Mouse (Mus musculus) intestine, embryonic 15.5 days (tissue): ENCODE data around the gene Polr3b. TPM values are rescaled to one million over a fixed set of nuclear protein-coding genes. Genes with fewer than 3 reads are reported as not detected.

Experiments used
- ATAC-seq: fragments of 200-750 bp; cut with Nextera tagmentation; 2 replicates; pipeline ENCODE4 v1.8.0; 2017; ENCODE audit warnings: moderate TSS enrichment, moderate library complexity
- H3K27ac ChIP-seq: fragments of 300-500 bp; sonication (generic); 2 replicates; pipeline ENCODE4 v1.5.1; 2015; ENCODE audit warnings: mild to moderate bottlenecking, inconsistent platforms
- H3K27me3 ChIP-seq: fragments of 300-500 bp; sonication (generic); replicated peaks from 2 replicates; pipeline ENCODE4 v1.6.1; 2015; ENCODE audit warnings: inconsistent platforms
- H3K36me3 ChIP-seq: fragments of 300-500 bp; sonication (generic); 2 replicates; pipeline ENCODE4 v1.6.1; 2015; ENCODE audit warnings: inconsistent platforms
- H3K4me1 ChIP-seq: fragments of 300-500 bp; sonication (generic); replicated peaks from 2 replicates; pipeline ENCODE4 v1.6.1; 2015; ENCODE audit warnings: inconsistent platforms
- H3K4me2 ChIP-seq: fragments of 300-500 bp; sonication (generic); replicated peaks from 2 replicates; pipeline ENCODE4 v1.6.1; 2015; ENCODE audit warnings: mild to moderate bottlenecking, inconsistent platforms
- H3K4me3 ChIP-seq: fragments of 300-500 bp; sonication (generic); replicated peaks from 2 replicates; pipeline ENCODE4 v1.5.1; 2015; ENCODE audit warnings: inconsistent platforms
- H3K9ac ChIP-seq: fragments of 300-500 bp; sonication (generic); 2 replicates; pipeline ENCODE4 v1.6.1; 2015; ENCODE audit warnings: inconsistent platforms
- H3K9me3 ChIP-seq: fragments of 300-500 bp; sonication (generic); 2 replicates; pipeline ENCODE4 v1.6.1; 2016; ENCODE audit warnings: inconsistent platforms
- WGBS: fragments of 180-500 bp; shearing (Covaris S2); methylation state at CpG from one replicate; pipeline ENCODE4 v1.1.7; 2015; 5-methylcytosine and 5-hydroxymethylcytosine counted together
- polyA plus RNA-seq: library from polyadenylated mRNA; unstranded; fragments of >200 nt; fragmentation: Nextera tagmentation; extraction: Ambion mirVana; gene quantifications from 2 replicates; pipeline ENCODE4 v1.2.1, GENCODE M21; 2015

Polr3b gene
- polyA plus RNA-seq, 1 experiment from 2014 or later, result 11.6 TPM

GRCm38 (mm10) chr10:84615076-84615475, 7.0 kb upstream of the Polr3b start:
- H3K27ac ChIP-seq, result no peak overlapping the region

GRCm38 (mm10) chr10:84631182-84631581, 9.1 kb downstream of the Polr3b start:
- ATAC-seq, result no peak
- H3K36me3 ChIP-seq, result peaks cover 10% of the 10 kb centered on the region

More at GRCm38 (mm10) chr10:84615076-84615475, 7.0 kb upstream of the Polr3b start:
- 73% methylated on average over 3 of the region's 3 CpGs for WGBS
- H3K4me1 ChIP-seq, result no peaks in the 10 kb centered on the region
- no peaks in the 10 kb centered on the region for H3K9me3 ChIP-seq
- H3K27me3 ChIP-seq, result no peaks in the 10 kb centered on the region
- no peak overlapping the region for H3K4me3 ChIP-seq
- H3K9ac ChIP-seq, result no peak overlapping the region
- no peaks in the 10 kb centered on the region for H3K36me3 ChIP-seq
- no peak overlapping the region for H3K4me2 ChIP-seq
- ATAC-seq, result no peak

GRCm38 (mm10) chr10:84632005-84632404, 9.9 kb downstream of the Polr3b start:
- 87% methylated on average over 4 of the region's 4 CpGs for WGBS
- Histone ChIP-seq H3K36me3 (peaks cover 13% of the 10 kb centered on the region), H3K9me3 (no peaks in the 10 kb centered on the region), H3K27ac (no peak overlapping the region), H3K9ac (no peak overlapping the region), H3K4me3 (no peak overlapping the region), H3K27me3 (no peaks in the 10 kb centered on the region), H3K4me1 (no peaks in the 10 kb centered on the region), H3K4me2 (no peak overlapping the region)
- no peak for ATAC-seq

More at GRCm38 (mm10) chr10:84631182-84631581, 9.1 kb downstream of the Polr3b start:
- Histone ChIP-seq H3K9ac (no peak overlapping the region), H3K4me1 (no peaks in the 10 kb centered on the region), H3K27ac (no peak overlapping the region), H3K27me3 (no peaks in the 10 kb centered on the region), H3K9me3 (no peaks in the 10 kb centered on the region), H3K4me2 (no peak overlapping the region), H3K4me3 (no peak overlapping the region)
- 68% methylated on average over 5 of the region's 5 CpGs for whole genome bisulfite sequencing

GRCm38 (mm10) chr10:84636656-84637055, 14.6 kb downstream of the Polr3b start:
- no peaks in the 10 kb centered on the region for H3K4me1 ChIP-seq
- ATAC-seq, result no peak
- H3K4me2 ChIP-seq, result no peak overlapping the region
- H3K27ac ChIP-seq, result no peak overlapping the region
- H3K9ac ChIP-seq, result no peak overlapping the region
- 96% methylated on average over 10 of the region's 10 CpGs for WGBS
- no peak overlapping the region for H3K4me3 ChIP-seq
- no peaks in the 10 kb centered on the region for H3K9me3 ChIP-seq
- no peaks in the 10 kb centered on the region for H3K27me3 ChIP-seq
- peaks cover 18% of the 10 kb centered on the region for H3K36me3 ChIP-seq

- no peaks in the 10 kb centered on the region for H3K4me1 ChIP-seq
- no peak overlapping the region for H3K27ac ChIP-seq
- no peak overlapping the region for H3K4me2 ChIP-seq
- 87% methylated on average over 4 of the region's 4 CpGs for WGBS
- H3K9me3 ChIP-seq, result no peaks in the 10 kb centered on the region
- H3K9ac ChIP-seq, result no peak overlapping the region
- no peak for ATAC-seq
- H3K27me3 ChIP-seq, result no peaks in the 10 kb centered on the region
- no peak overlapping the region for H3K4me3 ChIP-seq
- H3K36me3 ChIP-seq, result peaks cover 11% of the 10 kb centered on the region; the same call in 1 of the 2 replicates
Observed at GRCm38 (mm10) chr10:84638382-84638781, 16.3 kb downstream of the Polr3b start.

GRCm38 (mm10) chr10:84639525-84640287, 17.6 kb downstream of the Polr3b start:
- Histone ChIP-seq H3K36me3 (0 out of 2 replicates have a peak, but pooled peaks cover 8% of the 10 kb centered on the region), H3K4me1 (no peaks in the 10 kb centered on the region), H3K27me3 (no peaks in the 10 kb centered on the region), H3K4me3 (no peak overlapping the region), H3K9me3 (no peaks in the 10 kb centered on the region), H3K27ac (no peak overlapping the region), H3K9ac (no peak overlapping the region), H3K4me2 (no peak overlapping the region)
- 47% methylated on average over 4 of the region's 4 CpGs for WGBS
- ATAC-seq, result no peak

GRCm38 (mm10) chr10:84640861-84641260, 18.8 kb downstream of the Polr3b start:
- H3K36me3 ChIP-seq, result 0 out of 2 replicates have a peak, but pooled peaks cover 8% of the 10 kb centered on the region
- no peaks in the 10 kb centered on the region for H3K4me1 ChIP-seq
- H3K27ac ChIP-seq, result no peak overlapping the region
- 88% methylated on average over 7 of the region's 7 CpGs for WGBS
- no peaks in the 10 kb centered on the region for H3K27me3 ChIP-seq
- no peak overlapping the region for H3K4me2 ChIP-seq
- H3K9ac ChIP-seq, result no peak overlapping the region
- H3K4me3 ChIP-seq, result no peak overlapping the region
- no peak for ATAC-seq
- no peaks in the 10 kb centered on the region for H3K9me3 ChIP-seq

GRCm38 (mm10) chr10:84641576-84641975, 19.5 kb downstream of the Polr3b start:
- Histone ChIP-seq H3K27me3 (no peaks in the 10 kb centered on the region), H3K4me3 (no peak overlapping the region), H3K4me2 (no peak overlapping the region), H3K36me3 (0 out of 2 replicates have a peak, but pooled peaks cover 8% of the 10 kb centered on the region), H3K9me3 (no peaks in the 10 kb centered on the region), H3K4me1 (no peaks in the 10 kb centered on the region), H3K9ac (no peak overlapping the region), H3K27ac (no peak overlapping the region)
- 59% methylated on average over 2 of the region's 2 CpGs for WGBS
- no peak for ATAC-seq

- Histone ChIP-seq H3K9ac (no peak overlapping the region), H3K36me3 (0 out of 2 replicates have a peak, but pooled peaks cover 5% of the 10 kb centered on the region), H3K27ac (no peak overlapping the region), H3K27me3 (no peaks in the 10 kb centered on the region), H3K4me3 (no peak overlapping the region), H3K4me2 (no peak overlapping the region), H3K4me1 (no peaks in the 10 kb centered on the region), H3K9me3 (no peaks in the 10 kb centered on the region)
- 80% methylated on average over 8 of the region's 8 CpGs for WGBS
- ATAC-seq, result no peak
Observed at GRCm38 (mm10) chr10:84645940-84646339, 23.8 kb downstream of the Polr3b start.

- Histone ChIP-seq H3K27me3 (no peaks in the 10 kb centered on the region), H3K4me2 (no peak overlapping the region), H3K4me1 (no peaks in the 10 kb centered on the region), H3K36me3 (0 out of 2 replicates have a peak, but pooled peaks cover 5% of the 10 kb centered on the region), H3K9me3 (no peaks in the 10 kb centered on the region), H3K4me3 (no peak overlapping the region), H3K27ac (no peak overlapping the region), H3K9ac (no peak overlapping the region)
- WGBS, result 85% methylated on average over 12 of the region's 12 CpGs
- ATAC-seq, result no peak
Observed at GRCm38 (mm10) chr10:84646506-84647102, 24.5 kb downstream of the Polr3b start.

- no peak overlapping the region for H3K27ac ChIP-seq
- ATAC-seq, result no peak
Observed at GRCm38 (mm10) chr10:84647264-84647663, 25.2 kb downstream of the Polr3b start.

GRCm38 (mm10) chr10:84648911-84649310, 26.8 kb downstream of the Polr3b start:
- no peak overlapping the region for H3K4me3 ChIP-seq
- no peaks in the 10 kb centered on the region for H3K4me1 ChIP-seq
- no peaks in the 10 kb centered on the region for H3K27me3 ChIP-seq
- H3K36me3 ChIP-seq, result peaks cover 12% of the 10 kb centered on the region
- WGBS, result 69% methylated on average over 4 of the region's 4 CpGs
- H3K9ac ChIP-seq, result no peak overlapping the region
- ATAC-seq, result no peak
- H3K4me2 ChIP-seq, result no peak overlapping the region
- H3K9me3 ChIP-seq, result no peaks in the 10 kb centered on the region
- H3K27ac ChIP-seq, result no peak overlapping the region

More at GRCm38 (mm10) chr10:84647264-84647663, 25.2 kb downstream of the Polr3b start:
- H3K36me3 ChIP-seq, result 0 out of 2 replicates have a peak, but pooled peaks cover 5% of the 10 kb centered on the region
- H3K9me3 ChIP-seq, result no peaks in the 10 kb centered on the region
- no peak overlapping the region for H3K4me3 ChIP-seq
- no peak overlapping the region for H3K9ac ChIP-seq
- H3K4me2 ChIP-seq, result no peak overlapping the region
- 92% methylated on average over 5 of the region's 5 CpGs for WGBS
- H3K27me3 ChIP-seq, result no peaks in the 10 kb centered on the region
- no peaks in the 10 kb centered on the region for H3K4me1 ChIP-seq
